Mouse (Mus musculus): ENCODE measurements around the gene Rpgrip1l. TPM values are rescaled to one million over a fixed set of nuclear protein-coding genes. Genes with fewer than 3 reads are reported as not detected.

Gene Rpgrip1l
- polyA plus RNA-seq, 1 experiment from 2014 or later: 13.7 TPM

DNA sequence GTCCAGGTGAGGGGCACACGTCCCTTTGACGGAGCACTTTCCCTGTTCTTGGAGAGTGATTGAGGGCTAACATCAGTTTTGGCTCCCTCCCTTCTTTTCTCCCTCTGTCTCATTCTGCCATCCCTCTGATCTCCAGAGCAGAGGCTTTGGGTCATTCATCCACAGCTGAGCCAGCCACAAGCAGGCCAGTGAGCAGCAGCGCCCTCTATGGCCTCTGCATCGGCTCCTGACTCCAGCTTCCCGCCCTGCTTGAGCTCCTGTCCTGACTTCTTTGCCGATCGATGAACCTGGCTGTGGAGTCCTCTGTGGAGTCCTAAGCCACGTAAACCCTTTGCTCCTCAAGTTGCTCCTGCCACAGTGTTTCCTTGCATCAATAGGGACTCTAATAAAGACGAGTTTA is 11.2 kb upstream of the Rpgrip1l start:
- no peak overlapping the region for H3K9ac ChIP-seq (replicated peaks; ENCODE audit: low read length)
- H3K9me3 ChIP-seq (ENCODE audit: control insufficient read depth, low read length): no peaks in the 10 kb centered on the region
- no peak for DNase-seq

DNA sequence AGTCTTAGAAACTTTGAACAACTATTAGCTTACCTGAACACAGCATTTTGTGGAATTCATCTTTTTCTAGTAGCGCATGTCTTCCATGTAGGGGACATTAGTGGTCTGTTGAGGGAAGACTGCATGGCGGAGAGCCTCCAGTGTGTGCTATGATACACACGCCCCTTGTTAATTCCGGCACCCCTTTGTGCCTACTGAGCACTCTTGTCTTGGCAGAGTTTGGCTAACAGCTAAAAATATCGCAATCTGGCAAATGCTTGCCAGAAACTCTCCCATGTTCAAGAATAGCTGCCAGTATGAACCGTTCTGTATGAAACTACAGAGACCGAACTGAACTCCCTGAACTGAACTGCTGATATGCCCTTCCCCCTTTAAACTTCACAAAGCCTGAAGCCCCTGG is 10.4 kb upstream of the Rpgrip1l start:
- Histone ChIP-seq H3K4me3 (replicated peaks; ENCODE audit: low read depth, low read length) (no peak overlapping the region), H3K9ac (replicated peaks; ENCODE audit: low read length) (no peak overlapping the region), H3K27me3 (ENCODE audit: control insufficient read depth, insufficient read depth, low read length) (no peaks in the 10 kb centered on the region), H3K4me1 (ENCODE audit: control insufficient read depth, insufficient read depth, low read length) (peaks cover 10% of the 10 kb centered on the region), H3K4me2 (ENCODE audit: low read length) (no peak overlapping the region), H3K9me3 (ENCODE audit: control insufficient read depth, low read length) (no peaks in the 10 kb centered on the region), H3K36me3 (ENCODE audit: control insufficient read depth, insufficient read depth, low read length) (no peaks in the 10 kb centered on the region), H3K27ac (replicated peaks; ENCODE audit: low read depth, low read length) (no peak overlapping the region)
- ATAC-seq (ENCODE audit: low FRiP score, low TSS enrichment): no peak
- 67% methylated on average over 7 of the region's 7 CpGs for WGBS
- DNase-seq: no peak

More for the DNA sequence above, 11.2 kb upstream of the Rpgrip1l start:
- peaks cover 17% of the 10 kb centered on the region for H3K4me1 ChIP-seq (ENCODE audit: control insufficient read depth, insufficient read depth, low read length)
- WGBS: 22% methylated on average over 9 of the region's 9 CpGs
- no peak overlapping the region for H3K4me3 ChIP-seq (replicated peaks; ENCODE audit: low read depth, low read length)
- H3K27ac ChIP-seq (replicated peaks; ENCODE audit: low read depth, low read length): no peak overlapping the region
- no peak overlapping the region for H3K4me2 ChIP-seq (ENCODE audit: low read length)
- no peaks in the 10 kb centered on the region for H3K36me3 ChIP-seq (ENCODE audit: control insufficient read depth, insufficient read depth, low read length)
- ATAC-seq (ENCODE audit: low FRiP score, low TSS enrichment): no peak
- no peaks in the 10 kb centered on the region for H3K27me3 ChIP-seq (ENCODE audit: control insufficient read depth, insufficient read depth, low read length)

DNA sequence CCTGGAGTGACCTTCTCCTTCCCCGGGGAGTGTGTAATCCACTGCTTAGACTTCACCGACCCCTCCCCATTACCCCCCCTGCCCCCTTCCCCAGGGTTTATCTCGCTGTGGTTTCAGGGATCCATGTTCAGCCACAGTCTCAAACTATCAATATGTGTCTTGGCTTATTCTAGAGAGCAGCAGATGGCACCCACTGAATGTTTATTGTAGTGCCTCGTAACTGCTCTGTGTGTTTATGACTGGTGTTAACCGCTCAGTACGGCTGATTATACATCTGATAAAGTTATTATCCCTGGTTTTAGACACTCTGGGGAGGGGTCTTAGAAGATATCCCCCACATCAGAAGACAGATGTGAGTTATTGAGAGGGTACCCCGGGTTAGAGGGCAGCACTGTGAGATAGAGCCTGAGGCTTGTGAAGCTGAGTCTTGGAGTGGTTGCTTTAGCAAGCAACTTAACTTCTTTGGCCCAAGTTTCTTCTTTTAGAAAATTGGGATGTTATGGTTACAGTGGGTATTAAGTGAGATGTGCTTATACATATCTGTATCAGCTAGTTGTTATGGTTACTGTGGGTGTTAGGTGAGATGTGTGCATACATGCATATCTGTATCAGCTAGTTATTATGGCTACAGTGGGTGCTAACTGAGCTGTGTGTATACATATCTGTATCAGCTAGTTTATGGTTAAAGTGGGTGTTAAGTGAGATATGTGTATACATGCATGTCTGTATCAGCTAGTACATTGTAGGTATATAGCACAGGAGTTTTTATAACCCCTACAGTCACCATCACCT is 6.1 kb upstream of the Rpgrip1l start:
- ATAC-seq (ENCODE audit: low FRiP score, low TSS enrichment): no peak
- H3K9me3 ChIP-seq (ENCODE audit: control insufficient read depth, low read length): no peaks in the 10 kb centered on the region
- no peak for DNase-seq
- 86% methylated on average over 7 of the region's 7 CpGs for whole genome bisulfite sequencing
- H3K4me2 ChIP-seq (ENCODE audit: low read length): no peak overlapping the region
- H3K9ac ChIP-seq (replicated peaks; ENCODE audit: low read length): no peak overlapping the region
- H3K4me3 ChIP-seq (replicated peaks; ENCODE audit: low read depth, low read length): no peak overlapping the region
- peaks cover 12% of the 10 kb centered on the region; the same call in 1 of the 2 replicates for H3K4me1 ChIP-seq (ENCODE audit: control insufficient read depth, insufficient read depth, low read length)
- H3K27me3 ChIP-seq (ENCODE audit: control insufficient read depth, insufficient read depth, low read length): no peaks in the 10 kb centered on the region
- H3K27ac ChIP-seq (replicated peaks; ENCODE audit: low read depth, low read length): no peak overlapping the region
- H3K36me3 ChIP-seq (ENCODE audit: control insufficient read depth, insufficient read depth, low read length): no peaks in the 10 kb centered on the region

- Histone ChIP-seq H3K27me3 (ENCODE audit: control insufficient read depth, insufficient read depth, low read length) (no peaks in the 10 kb centered on the region), H3K4me2 (ENCODE audit: low read length) (no peak overlapping the region), H3K27ac (replicated peaks; ENCODE audit: low read depth, low read length) (no peak overlapping the region), H3K4me1 (ENCODE audit: control insufficient read depth, insufficient read depth, low read length) (peaks cover 16% of the 10 kb centered on the region), H3K4me3 (replicated peaks; ENCODE audit: low read depth, low read length) (no peak overlapping the region), H3K9me3 (ENCODE audit: control insufficient read depth, low read length) (no peaks in the 10 kb centered on the region), H3K9ac (replicated peaks; ENCODE audit: low read length) (no peak overlapping the region), H3K36me3 (ENCODE audit: control insufficient read depth, insufficient read depth, low read length) (no peaks in the 10 kb centered on the region)
- DNase-seq: no peak
- ATAC-seq (ENCODE audit: low FRiP score, low TSS enrichment): no peak
- WGBS: 94% methylated on average over 5 of the region's 5 CpGs
Measured at GRCm38 (mm10) chr8:91317567-91318227, 4.6 kb upstream of the Rpgrip1l start.

GRCm38 (mm10) chr8:91312342-91312741 is 720 bp downstream of the Rpgrip1l start:
- ATAC-seq (ENCODE audit: low FRiP score, low TSS enrichment): no peak
- peak overlapping the region; percentile 68 for H3K4me2 ChIP-seq (ENCODE audit: low read length)
- no peak overlapping the region for H3K27ac ChIP-seq (replicated peaks; ENCODE audit: low read depth, low read length)
- no peaks in the 10 kb centered on the region for H3K27me3 ChIP-seq (ENCODE audit: control insufficient read depth, insufficient read depth, low read length)
- H3K4me3 ChIP-seq (replicated peaks; ENCODE audit: low read depth, low read length): peak overlapping the region; percentile 54
- WGBS: 77% methylated on average over 2 of the region's 2 CpGs
- no peaks in the 10 kb centered on the region for H3K9me3 ChIP-seq (ENCODE audit: control insufficient read depth, low read length)
- peaks cover under 1% of the 10 kb centered on the region; the same call in 1 of the 2 replicates for H3K36me3 ChIP-seq (ENCODE audit: control insufficient read depth, insufficient read depth, low read length)
- peaks cover 20% of the 10 kb centered on the region for H3K4me1 ChIP-seq (ENCODE audit: control insufficient read depth, insufficient read depth, low read length)
- DNase-seq: no peak
- H3K9ac ChIP-seq (replicated peaks; ENCODE audit: low read length): peak overlapping the region; percentile 67

DNA sequence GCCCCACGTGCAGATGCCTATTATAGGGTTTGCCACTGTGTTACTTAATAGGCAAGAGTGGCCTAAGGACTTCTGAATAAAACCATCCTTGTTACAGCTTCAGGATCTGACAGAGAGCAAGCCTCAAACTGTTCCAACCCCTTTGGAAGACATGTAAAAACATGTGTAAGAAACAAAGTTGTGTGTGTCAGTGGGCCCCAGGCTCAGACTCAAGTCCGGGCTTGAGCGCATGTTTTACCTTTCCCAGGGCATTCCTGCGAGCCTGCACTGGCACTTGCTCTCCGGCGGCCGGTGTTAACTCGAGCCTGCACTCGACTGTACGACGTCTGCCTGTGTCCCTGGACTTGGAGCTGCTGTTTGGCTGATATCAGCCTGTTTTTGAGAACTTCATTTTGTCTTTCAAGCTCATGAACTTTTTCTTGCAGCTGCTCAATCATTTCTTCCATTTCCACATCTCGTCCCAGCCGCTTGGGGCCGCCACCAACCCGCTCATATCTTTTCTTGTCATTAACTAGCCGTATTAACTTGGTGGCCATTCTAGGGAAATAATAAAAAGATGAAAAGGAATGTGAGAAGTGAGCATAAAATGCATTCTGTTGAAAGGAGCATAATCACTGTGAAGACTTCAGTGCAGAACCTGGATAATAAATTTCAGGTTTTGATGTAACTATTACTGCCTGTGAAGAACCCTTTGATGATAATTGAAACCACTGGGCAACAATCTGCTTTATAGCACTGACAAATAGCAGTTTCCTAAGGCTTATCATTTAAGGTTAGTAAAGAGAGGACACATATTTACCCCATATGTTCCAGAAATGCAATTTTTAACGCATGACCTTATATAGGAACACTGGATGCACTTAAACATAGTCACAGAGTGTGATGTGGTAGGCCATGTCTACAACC is 8.3 kb downstream of the Rpgrip1l start:
- Histone ChIP-seq H3K9ac (replicated peaks; ENCODE audit: low read length) (no peak overlapping the region), H3K9me3 (ENCODE audit: control insufficient read depth, low read length) (no peaks in the 10 kb centered on the region), H3K4me3 (replicated peaks; ENCODE audit: low read depth, low read length) (no peak overlapping the region), H3K4me2 (ENCODE audit: low read length) (no peak overlapping the region), H3K36me3 (ENCODE audit: control insufficient read depth, insufficient read depth, low read length) (peaks cover 22% of the 10 kb centered on the region), H3K4me1 (ENCODE audit: control insufficient read depth, insufficient read depth, low read length) (no peaks in the 10 kb centered on the region), H3K27ac (replicated peaks; ENCODE audit: low read depth, low read length) (no peak overlapping the region), H3K27me3 (ENCODE audit: control insufficient read depth, insufficient read depth, low read length) (no peaks in the 10 kb centered on the region)
- 88% methylated on average over 17 of the region's 17 CpGs for WGBS
- peak; percentile 35 for DNase-seq
- ATAC-seq (ENCODE audit: low FRiP score, low TSS enrichment): no peak

GRCm38 (mm10) chr8:91298672-91299071 is 14.4 kb downstream of the Rpgrip1l start:
- H3K4me3 ChIP-seq (replicated peaks; ENCODE audit: low read depth, low read length): no peak overlapping the region
- DNase-seq: no peak
- H3K27me3 ChIP-seq (ENCODE audit: control insufficient read depth, insufficient read depth, low read length): no peaks in the 10 kb centered on the region
- no peak overlapping the region for H3K27ac ChIP-seq (replicated peaks; ENCODE audit: low read depth, low read length)
- H3K9me3 ChIP-seq (ENCODE audit: control insufficient read depth, low read length): no peaks in the 10 kb centered on the region
- peaks cover 11% of the 10 kb centered on the region for H3K36me3 ChIP-seq (ENCODE audit: control insufficient read depth, insufficient read depth, low read length)
- ATAC-seq (ENCODE audit: low FRiP score, low TSS enrichment): no peak
- H3K4me1 ChIP-seq (ENCODE audit: control insufficient read depth, insufficient read depth, low read length): no peaks in the 10 kb centered on the region
- H3K4me2 ChIP-seq (ENCODE audit: low read length): no peak overlapping the region
- 93% methylated on average over 2 of the region's 2 CpGs for WGBS
- no peak overlapping the region for H3K9ac ChIP-seq (replicated peaks; ENCODE audit: low read length)

DNA sequence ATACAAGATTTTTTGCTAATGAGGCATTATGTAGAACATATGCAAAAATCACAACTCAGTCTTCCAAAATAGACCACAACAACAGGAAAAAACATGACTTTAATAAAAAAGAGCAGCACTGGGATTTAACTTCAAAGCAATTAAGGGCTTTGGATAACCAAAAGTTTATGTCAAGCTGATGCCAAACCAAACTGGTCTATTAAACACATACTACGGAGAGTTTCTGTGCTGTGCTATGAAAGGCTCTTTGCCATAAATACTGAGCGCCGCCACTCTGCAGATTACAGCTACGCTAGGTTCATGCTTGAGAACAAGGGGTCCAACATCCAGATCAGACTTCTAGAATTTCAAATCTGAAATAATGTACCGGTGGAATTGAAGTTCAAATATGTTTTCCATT is 17.3 kb downstream of the Rpgrip1l start:
- H3K9me3 ChIP-seq (ENCODE audit: control insufficient read depth, low read length): no peaks in the 10 kb centered on the region
- no peak overlapping the region for H3K9ac ChIP-seq (replicated peaks; ENCODE audit: low read length)
- H3K27me3 ChIP-seq (ENCODE audit: control insufficient read depth, insufficient read depth, low read length): no peaks in the 10 kb centered on the region
- no peak for DNase-seq
- H3K4me1 ChIP-seq (ENCODE audit: control insufficient read depth, insufficient read depth, low read length): no peaks in the 10 kb centered on the region
- no peak overlapping the region for H3K27ac ChIP-seq (replicated peaks; ENCODE audit: low read depth, low read length)
- no peak for ATAC-seq (ENCODE audit: low FRiP score, low TSS enrichment)
- 92% methylated on average over 5 of the region's 5 CpGs for WGBS
- H3K4me3 ChIP-seq (replicated peaks; ENCODE audit: low read depth, low read length): no peak overlapping the region
- H3K36me3 ChIP-seq (ENCODE audit: control insufficient read depth, insufficient read depth, low read length): peaks cover 11% of the 10 kb centered on the region
- no peak overlapping the region for H3K4me2 ChIP-seq (ENCODE audit: low read length)

Measured in midbrain, embryonic 14.5 days (tissue).